Mouse (Mus musculus) G1E (cell line): ENCODE data around the gene Abcb1b.

Experiments used
- CTCF ChIP-seq: IDR thresholded peaks from 2 replicates; pipeline ENCODE4 v1.5.1; 2012; ENCODE audit warnings: low read depth, low read length, inconsistent platforms, mixed read lengths
- GATA1 ChIP-seq: IDR thresholded peaks from 2 replicates; pipeline ENCODE4 v1.6.1; 2012; ENCODE audit warnings: borderline replicate concordance, low read length, inconsistent platforms, mixed read lengths
- POLR2AphosphoS5 ChIP-seq: IDR thresholded peaks from 2 replicates; pipeline ENCODE4 v1.6.1; 2012; ENCODE audit warnings: low read depth, low read length, inconsistent platforms; ENCODE audit not compliant: insufficient replicate concordance
- TAL1 ChIP-seq: conservative IDR thresholded peaks from 2 replicates; pipeline ENCODE4 v1.6.1; 2012; ENCODE audit warnings: low read depth, low read length, inconsistent platforms, mixed read lengths

- no peak for TF ChIP-seq CTCF
- no peak for TF ChIP-seq TAL1
- TF ChIP-seq POLR2AphosphoS5, result no peak
- no peak for TF ChIP-seq GATA1
These were observed 9.4 kb downstream of the Abcb1b start for GRCm38 (mm10) chr5:8807137-8808004.
